Mouse (Mus musculus): ENCODE measurements around the gene Negr1.

Gene Negr1

DNA sequence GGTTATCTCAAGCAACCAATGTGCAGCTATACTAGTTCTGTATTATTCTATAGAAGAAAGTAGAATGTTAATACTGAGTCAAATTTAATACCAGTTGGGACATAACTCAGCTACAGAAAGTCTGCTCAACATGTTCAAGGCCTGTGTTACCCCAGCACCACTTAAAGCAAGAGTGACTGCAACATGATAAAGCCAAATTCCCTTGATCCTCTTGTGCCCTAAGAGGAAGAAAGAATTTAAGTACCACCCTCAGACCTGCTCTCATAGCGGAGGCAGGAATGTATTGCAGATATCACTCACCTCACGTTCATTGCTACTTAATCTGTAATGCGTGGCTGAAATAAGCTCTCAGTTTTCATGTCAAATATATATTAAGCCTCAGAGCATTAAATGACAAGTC, 631.5 kb downstream of the Negr1 start:
- in situ Hi-C loops (cut with MboI; ENCODE audit: unreplicated experiment in 2 of 2): no loop called here

DNA sequence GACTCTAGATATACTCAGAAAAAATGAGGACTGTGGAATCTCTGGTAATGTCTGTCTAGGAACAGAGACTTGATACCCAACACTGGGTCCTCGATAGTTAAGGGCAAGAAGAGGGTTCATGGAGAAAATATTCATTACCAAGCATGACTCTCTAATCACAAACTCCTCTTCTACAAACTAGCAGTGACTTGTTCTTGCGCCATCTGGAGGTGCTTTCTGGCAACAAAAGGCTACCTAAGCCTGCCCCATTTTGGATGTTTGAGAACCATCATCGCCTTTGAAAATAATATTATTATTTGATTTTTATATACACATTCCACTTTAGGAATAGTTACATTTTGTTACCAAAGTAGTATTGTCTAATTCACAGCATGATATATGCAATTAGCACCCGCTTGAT, 637.1 kb downstream of the Negr1 start:
- in situ Hi-C loops (cut with MboI; ENCODE audit: unreplicated experiment in 2 of 2): no loop called here

DNA sequence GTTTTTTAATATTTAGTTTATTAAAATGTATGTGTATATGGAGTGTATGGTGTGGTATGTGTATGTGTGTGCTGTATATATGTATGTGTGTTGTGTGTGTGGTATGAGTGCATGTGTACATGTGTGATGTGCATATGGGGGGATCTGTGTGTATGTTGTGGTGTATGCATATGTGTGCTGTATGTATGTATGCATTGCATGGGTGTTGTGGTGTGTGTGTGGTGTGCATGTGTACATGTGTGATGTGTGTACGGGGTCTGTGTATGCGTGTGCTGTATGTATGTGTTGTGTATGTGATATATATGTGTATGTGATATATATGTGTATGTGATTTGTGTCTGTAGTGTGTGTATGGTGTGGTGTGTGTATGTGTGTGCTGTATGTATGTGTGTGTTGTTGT, 640.1 kb downstream of the Negr1 start:
- in situ Hi-C loops (cut with MboI; ENCODE audit: unreplicated experiment in 2 of 2): no loop called here

DNA sequence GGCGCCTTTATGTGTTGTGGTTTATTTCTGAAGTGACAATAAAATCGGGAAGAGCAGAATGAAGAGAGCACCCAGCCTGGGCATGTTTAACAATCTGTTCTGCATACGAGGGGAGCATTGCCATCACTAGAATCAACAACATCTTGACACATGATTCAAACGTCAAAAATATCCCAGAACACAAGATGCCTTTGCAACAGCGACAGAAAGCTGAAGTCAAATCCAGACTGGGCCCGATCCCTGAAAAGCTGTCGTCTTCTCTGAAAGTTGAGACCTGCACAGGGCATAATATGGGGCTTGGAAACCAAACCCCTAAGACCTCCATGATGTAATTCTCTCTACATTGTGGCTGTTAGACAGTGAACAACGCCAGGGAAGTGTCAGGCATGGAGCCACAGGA, 642.0 kb downstream of the Negr1 start:
- in situ Hi-C loops (cut with MboI; ENCODE audit: unreplicated experiment in 2 of 2): no loop called here

DNA sequence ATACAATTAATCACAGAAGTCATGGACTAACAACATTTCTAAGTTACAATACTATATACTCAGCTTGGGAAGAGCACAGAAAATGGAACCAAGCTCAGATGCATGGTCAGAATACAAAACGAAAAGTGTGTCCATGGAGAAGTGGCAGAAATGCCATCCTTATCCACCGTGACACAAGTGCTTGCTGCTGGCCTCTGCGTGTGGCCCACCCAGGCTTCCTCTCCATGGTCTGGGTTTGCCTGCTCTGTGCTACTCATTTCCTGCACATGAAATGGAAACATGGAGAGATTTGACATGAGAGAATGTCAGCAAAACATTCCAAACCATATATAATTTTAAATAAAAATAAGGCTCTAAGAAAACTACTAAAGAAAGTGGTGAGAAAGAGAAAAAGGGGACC, 645.2 kb downstream of the Negr1 start:
- in situ Hi-C loops (cut with MboI; ENCODE audit: unreplicated experiment in 2 of 2): no loop called here

DNA sequence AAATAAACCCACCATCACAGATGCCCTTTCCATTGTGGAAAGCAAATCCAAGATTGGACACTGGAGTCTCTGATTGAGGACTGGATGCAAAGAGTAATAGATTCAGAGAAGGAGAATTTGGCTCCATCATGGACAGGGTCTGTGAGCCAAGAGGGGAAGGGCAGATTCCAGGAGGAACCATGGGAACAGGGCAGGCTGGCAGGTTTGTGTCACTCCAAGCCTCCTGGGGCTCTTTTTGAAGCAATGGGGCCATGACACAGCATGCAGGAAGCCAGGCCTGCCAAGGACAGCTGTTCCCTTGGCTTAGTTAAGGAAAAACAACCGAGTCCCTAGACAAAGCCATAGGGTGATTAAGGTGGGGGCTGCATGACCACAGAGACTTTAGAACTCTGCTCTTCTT, 647.4 kb downstream of the Negr1 start:
- in situ Hi-C loops (cut with MboI; ENCODE audit: unreplicated experiment in 2 of 2): no loop called here

- in situ Hi-C loops (cut with MboI; ENCODE audit: unreplicated experiment in 2 of 2): no loop called here
Observed at GRCm38 (mm10) chr3:157209386-157209785, 647.8 kb downstream of the Negr1 start.

- in situ Hi-C loops (cut with MboI; ENCODE audit: unreplicated experiment in 2 of 2): no loop called here
Observed at GRCm38 (mm10) chr3:157215937-157216719, 654.5 kb downstream of the Negr1 start.

- in situ Hi-C loops (cut with MboI; ENCODE audit: unreplicated experiment in 2 of 2): no loop called here
Observed at GRCm38 (mm10) chr3:157217794-157218193, 656.2 kb downstream of the Negr1 start.

DNA sequence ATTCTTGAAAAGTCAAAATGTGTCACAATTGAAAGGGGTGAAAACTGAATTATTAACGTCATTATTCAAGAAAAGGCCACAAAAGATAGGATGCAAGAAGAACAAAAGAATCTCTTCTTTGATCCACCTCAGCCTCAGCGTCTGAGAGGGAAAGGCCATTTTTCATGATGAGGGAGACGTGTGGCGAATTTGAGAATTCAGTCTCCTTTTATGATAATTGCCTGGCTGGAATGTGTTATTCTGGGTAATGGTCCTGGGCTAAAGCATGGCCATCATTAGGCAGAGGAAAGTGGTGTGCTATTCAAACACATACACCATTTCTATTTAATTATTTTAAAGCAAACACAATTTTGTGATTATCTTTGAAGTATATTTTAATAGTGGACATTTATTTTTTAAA, 663.3 kb downstream of the Negr1 start:
- in situ Hi-C loops (cut with MboI; ENCODE audit: unreplicated experiment in 2 of 2): no loop called here

DNA sequence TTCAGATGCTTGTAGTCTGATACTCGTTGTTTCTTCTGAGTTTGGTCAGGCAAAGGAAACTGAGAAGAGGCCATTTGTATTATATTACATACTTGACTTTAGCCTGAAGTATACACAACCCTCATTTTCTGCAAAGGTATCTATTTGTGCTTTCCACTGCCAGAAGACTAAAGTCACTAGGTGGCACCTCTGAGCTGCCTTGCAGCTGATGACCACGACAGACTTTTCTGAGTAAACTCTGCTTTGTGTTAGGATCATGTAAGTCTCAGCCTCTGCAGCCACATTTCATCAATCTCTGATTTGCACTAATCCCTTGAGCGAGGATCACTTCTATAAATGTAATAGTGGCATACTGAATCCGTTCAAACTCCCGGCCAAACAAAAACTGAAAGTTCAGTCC, 671.1 kb downstream of the Negr1 start:
- in situ Hi-C loops (cut with MboI; ENCODE audit: unreplicated experiment in 2 of 2): no loop called here

GRCm38 (mm10) chr3:157240240-157240639, 678.6 kb downstream of the Negr1 start:
- in situ Hi-C loops (cut with MboI; ENCODE audit: unreplicated experiment in 2 of 2): no loop called here

DNA sequence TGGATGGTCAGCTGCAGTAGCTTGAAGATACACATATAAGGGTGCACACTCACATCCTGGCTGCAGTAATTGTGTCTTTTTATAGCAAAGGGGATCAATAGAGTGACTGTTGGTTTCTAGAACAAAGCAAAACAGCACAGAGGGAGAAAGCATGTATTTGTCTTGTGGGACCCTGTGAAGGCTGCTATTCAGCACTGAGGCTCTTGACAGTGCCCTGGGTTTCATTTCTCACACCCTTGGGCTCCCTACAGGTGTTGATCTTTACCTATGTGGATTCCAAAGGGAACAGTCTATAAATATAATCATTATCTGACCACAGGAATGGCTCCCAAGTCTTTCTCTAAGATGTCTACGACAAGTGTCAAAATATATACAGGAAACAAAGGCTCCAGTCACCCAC, 693.9 kb downstream of the Negr1 start:
- in situ Hi-C loops (cut with MboI; ENCODE audit: unreplicated experiment in 2 of 2): no loop called here

- in situ Hi-C loops (cut with MboI; ENCODE audit: unreplicated experiment in 2 of 2): no loop called here
Observed at GRCm38 (mm10) chr3:157255863-157256262, 694.3 kb downstream of the Negr1 start.

GRCm38 (mm10) chr3:157268742-157269141, 707.1 kb downstream of the Negr1 start:
- in situ Hi-C loops (cut with MboI; ENCODE audit: unreplicated experiment in 2 of 2): no loop called here

DNA sequence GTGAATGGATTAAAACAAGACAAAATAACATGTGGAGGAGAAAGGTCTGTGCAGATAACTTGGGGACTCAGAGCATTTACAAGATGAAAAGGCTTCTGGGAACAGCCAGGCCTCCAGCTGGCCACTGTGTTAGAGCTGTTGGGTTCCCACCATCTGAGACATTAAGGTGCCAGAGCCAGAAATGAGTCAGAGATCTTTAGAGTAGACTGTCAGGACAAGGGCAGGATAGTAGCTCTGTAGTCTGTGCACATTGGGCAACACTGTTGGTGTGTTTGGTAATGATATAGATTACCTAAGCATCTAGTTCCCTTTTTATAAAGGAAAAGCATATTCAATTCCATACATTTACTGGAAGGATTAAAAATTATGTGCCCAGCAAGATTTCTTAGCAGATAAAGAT, 710.8 kb downstream of the Negr1 start:
- in situ Hi-C loops (cut with MboI; ENCODE audit: unreplicated experiment in 2 of 2): no loop called here

DNA sequence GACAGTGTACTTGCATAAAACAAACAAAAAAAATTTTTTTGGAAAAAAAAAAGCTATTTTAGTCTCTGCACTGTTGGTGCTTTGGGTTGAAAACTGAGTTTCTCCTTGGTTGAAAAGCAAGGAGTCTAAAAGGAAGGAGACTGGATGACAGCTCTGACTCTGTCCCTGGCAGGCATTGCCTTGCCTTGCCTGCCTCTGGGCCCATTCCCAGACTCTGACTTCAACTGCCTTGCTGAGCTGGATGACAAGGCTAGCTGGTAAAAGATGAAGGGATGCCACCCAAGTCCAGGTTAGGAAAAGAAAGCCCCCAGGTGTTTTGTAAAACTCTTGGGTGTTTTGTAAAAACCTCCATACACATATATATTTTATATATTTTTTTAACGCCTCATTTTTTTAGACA, 712.5 kb downstream of the Negr1 start:
- in situ Hi-C loops (cut with MboI; ENCODE audit: unreplicated experiment in 2 of 2): no loop called here

- in situ Hi-C loops (cut with MboI; ENCODE audit: unreplicated experiment in 2 of 2): no loop called here
Observed at GRCm38 (mm10) chr3:157279717-157280116, 718.1 kb downstream of the Negr1 start.

DNA sequence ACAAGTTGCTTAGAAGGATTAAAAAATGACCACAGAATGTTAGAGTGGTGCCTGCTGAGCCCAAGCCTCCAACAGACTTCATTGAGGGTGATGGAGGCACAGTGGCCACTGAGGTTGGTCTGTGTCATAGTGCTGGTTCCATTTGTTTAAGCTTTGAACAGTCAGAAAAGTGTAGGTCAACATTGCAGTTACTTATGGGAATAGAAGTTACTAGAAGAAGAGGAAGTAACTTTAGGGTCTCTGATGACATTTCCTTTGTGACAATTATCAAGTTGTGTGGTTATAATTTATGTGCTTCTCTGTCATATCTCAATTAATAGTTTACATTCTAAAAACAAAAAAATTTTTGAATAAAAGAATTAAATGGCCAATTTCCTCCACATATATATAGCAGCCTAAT, 719.7 kb downstream of the Negr1 start:
- in situ Hi-C loops (cut with MboI; ENCODE audit: unreplicated experiment in 2 of 2): no loop called here

GRCm38 (mm10) chr3:157291286-157291685, 729.7 kb downstream of the Negr1 start:
- in situ Hi-C loops (cut with MboI; ENCODE audit: unreplicated experiment in 2 of 2): no loop called here

- in situ Hi-C loops (cut with MboI; ENCODE audit: unreplicated experiment in 2 of 2): no loop called here
Observed at GRCm38 (mm10) chr3:157297216-157297615, 735.6 kb downstream of the Negr1 start.

DNA sequence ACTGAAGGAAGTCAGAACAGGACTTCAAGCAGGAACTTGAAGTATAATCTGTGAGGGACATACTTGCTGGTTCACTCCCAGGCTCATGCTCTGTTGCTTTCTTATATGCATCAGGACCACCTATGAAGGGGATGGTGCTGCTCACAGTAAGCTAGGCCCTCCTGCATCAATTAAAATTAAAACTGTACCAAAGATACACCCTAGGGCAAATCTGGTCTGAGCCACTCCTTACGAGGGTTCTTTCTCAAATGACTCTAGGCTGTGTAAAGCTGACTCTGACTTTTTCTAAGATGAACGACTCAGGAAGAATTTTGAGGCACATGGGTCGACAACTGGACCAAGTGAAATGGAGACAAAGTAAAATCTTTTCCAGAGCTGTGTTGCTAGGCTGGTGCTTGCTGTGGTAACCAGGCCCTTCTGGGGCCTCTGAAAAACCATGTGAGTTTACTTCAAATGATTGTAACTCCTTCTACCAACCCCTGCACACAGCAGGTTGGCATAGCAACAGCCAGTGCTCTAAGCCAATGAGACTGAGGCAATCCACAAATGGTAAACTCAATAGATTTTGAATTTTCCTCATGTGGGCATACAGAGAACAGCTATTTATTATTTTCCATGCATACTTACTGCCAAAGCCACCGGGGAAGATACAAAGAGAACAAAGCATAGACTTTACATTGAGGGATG, 742.0 kb downstream of the Negr1 start:
- in situ Hi-C loops (cut with MboI; ENCODE audit: unreplicated experiment in 2 of 2): no loop called here

Measured in v-Abl transformed pro-B cells (cell line).